Mouse (Mus musculus): ENCODE results near the gene Tmem270.

GRCm38 (mm10) chr5:134920106-134920687 lies 13.7 kb upstream of the Tmem270 start:
- TF ChIP-seq POLR2A (IDR thresholded peaks at IDR 0.05; ENCODE audit: low read depth, low read length) (no peak), CTCF (IDR thresholded peaks at IDR 0.05; ENCODE audit: extremely low read depth, insufficient read depth, insufficient read length, insufficient replicate concordance) (no peak)
